20 mouse cellular contexts compared by ENCODE assay signal in the genomic region with DNA sequence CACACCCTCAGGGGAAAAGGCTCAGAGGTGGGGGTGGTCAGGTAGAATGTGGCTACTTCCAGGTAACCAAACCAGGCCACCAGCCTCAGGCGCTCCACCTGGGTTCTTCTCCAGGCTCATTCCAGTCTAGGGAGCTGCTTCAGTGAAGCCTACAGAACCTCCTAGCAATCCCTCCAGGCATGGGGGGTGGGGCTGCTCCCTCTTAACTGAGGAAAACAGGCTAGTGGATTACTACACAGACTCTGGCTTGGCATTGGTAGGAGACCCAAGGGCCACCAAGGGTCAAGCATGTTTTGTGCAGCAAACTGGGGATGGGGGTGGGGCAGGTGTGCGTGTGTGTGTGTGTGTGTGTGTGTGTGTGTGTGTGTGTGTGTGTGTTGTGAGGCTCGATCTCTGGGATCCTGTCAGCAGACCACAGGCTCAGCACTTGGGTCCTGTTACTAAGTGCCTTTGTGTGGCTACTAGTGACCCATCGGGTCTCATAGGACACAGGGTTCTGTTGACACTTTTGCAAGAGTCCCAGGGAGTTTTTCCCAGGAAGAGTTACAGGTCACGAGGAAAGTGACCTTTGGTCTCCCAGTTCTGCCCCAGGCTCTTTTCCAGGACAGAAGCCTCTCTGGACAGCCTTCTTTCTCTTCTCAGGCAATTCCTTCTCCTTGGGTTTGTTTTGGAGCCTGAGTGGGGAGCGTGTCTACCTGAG. TPM values are rescaled to one million over a fixed set of nuclear protein-coding genes. Genes with fewer than 3 reads are reported as not detected.
DNase-seq lines count a peak whose midpoint lies in the region; ATAC-seq and TF ChIP-seq lines count a peak whose summit lies in the region.
"Had no signal": no experiment of that assay in that cellular context is flagged by ENCODE, and none has a peak within 500 bp of the region (broad histone marks: within the 10 kb centered on the region; RNA-seq: fewer than 3 reads in every experiment).

No protein-coding gene starts in this region.

- ATAC-seq in liver, embryonic 14.5 days (ENCODE audit: insufficient read depth) = peak; percentile 37; the same call in 1 of the 2 replicates
- no peak for ATAC-seq in midbrain, embryonic 16.5 days
- ATAC-seq: Patski had no signal

- no peak overlapping the region for H3K4me3 ChIP-seq in liver, embryonic 14.5 days (ENCODE audit: insufficient read depth in 1 of 2, low read depth in 2 of 2, low read length in 2 of 2)
- H3K4me3 ChIP-seq in layer of hippocampus, adult 2 months = no peak overlapping the region
- no peak overlapping the region for H3K4me3 ChIP-seq in midbrain, embryonic 16.5 days (ENCODE audit: low read depth, low read length)
- H3K4me3 ChIP-seq: forebrain, embryonic 12.5 days; heart, embryonic 10.5 days; hindbrain, embryonic 15.5 days had no signal

- DNase-seq in embryo, embryonic 9.5 days (ENCODE audit: extremely low spot score) = peak; percentile 19
- no peak for DNase-seq in embryo, embryonic 10.5 days (ENCODE audit: low spot score)
- peak; percentile 63 for DNase-seq in ZHBTc4 (ENCODE audit: low read depth, low spot score)
- DNase-seq in kidney, adult 9 months = peak; percentile 86
- no peak for DNase-seq in liver, embryonic 14.5 days (ENCODE audit: low read depth in 3 of 3, low spot score in 3 of 3)
- no peak for DNase-seq in layer of hippocampus, adult 2 months (ENCODE audit: low spot score in 2 of 2)
- DNase-seq: B cell, adult 2 months; cerebellum, postnatal 10 days; embryo, embryonic 11 days; gastrocnemius, postnatal 25 days; heart, postnatal 10 days; layer of hippocampus, postnatal 36 days; lung, adult 18-20 months; lung, postnatal 36 days; thymus, adult 2 months had no signal

- TF ChIP-seq EP300 in liver, embryonic 14.5 days (IDR thresholded peaks at IDR 0.05; ENCODE audit: low read depth) = no peak

- no peaks in the 10 kb centered on the region for H3K36me3 ChIP-seq in liver, embryonic 14.5 days (replicated peaks; ENCODE audit: control insufficient read depth, insufficient read depth, low read depth)
- no peaks in the 10 kb centered on the region for H3K36me3 ChIP-seq in midbrain, embryonic 16.5 days (ENCODE audit: control insufficient read depth, insufficient read depth, low read length)
- H3K36me3 ChIP-seq: forebrain, embryonic 12.5 days; heart, embryonic 10.5 days; hindbrain, embryonic 15.5 days had no signal

- H3K4me1 ChIP-seq in liver, embryonic 14.5 days (replicated peaks; ENCODE audit: control insufficient read depth in 2 of 2, insufficient read depth in 2 of 2, low read length in 1 of 2) = no peaks in the 10 kb centered on the region; a peak in 1 of 4 replicates
- peaks cover 7% of the 10 kb centered on the region for H3K4me1 ChIP-seq in midbrain, embryonic 16.5 days (ENCODE audit: control insufficient read depth, insufficient read depth, low read length)

- H3K4me2 ChIP-seq in liver, embryonic 14.5 days (ENCODE audit: low read depth) = no peak overlapping the region
- no peak overlapping the region for H3K4me2 ChIP-seq in midbrain, embryonic 16.5 days (ENCODE audit: low read length)
- H3K4me2 ChIP-seq: forebrain, embryonic 12.5 days; hindbrain, embryonic 15.5 days had no signal

- H3K9me3 ChIP-seq in liver, embryonic 14.5 days (ENCODE audit: control insufficient read depth, low read length) = no peaks in the 10 kb centered on the region
- H3K9me3 ChIP-seq in midbrain, embryonic 16.5 days (replicated peaks; ENCODE audit: control insufficient read depth, low read length, poor library complexity, severe bottlenecking) = no peaks in the 10 kb centered on the region
- H3K9me3 ChIP-seq: forebrain, embryonic 12.5 days; heart, embryonic 10.5 days; hindbrain, embryonic 15.5 days had no signal

- no peak for TF ChIP-seq CTCF in liver, embryonic 14.5 days (IDR thresholded peaks at IDR 0.05; ENCODE audit: low read depth)
- TF ChIP-seq CTCF in layer of hippocampus, adult 2 months (conservative IDR thresholded peaks at IDR 0.05) = no peak

- H3K27ac ChIP-seq in liver, embryonic 14.5 days = no peak overlapping the region
- no peak overlapping the region for H3K27ac ChIP-seq in layer of hippocampus, adult 2 months
- H3K27ac ChIP-seq in midbrain, embryonic 16.5 days (ENCODE audit: low read length) = no peak overlapping the region
- H3K27ac ChIP-seq: forebrain, embryonic 12.5 days; heart, embryonic 10.5 days; hindbrain, embryonic 15.5 days had no signal

- 47% methylated on average over 6 of the region's 6 CpGs for WGBS in liver, embryonic 14.5 days (ENCODE audit: insufficient replicate concordance)
- 85% methylated on average over 6 of the region's 6 CpGs for WGBS in midbrain, embryonic 16.5 days

- peaks cover 16% of the 10 kb centered on the region for H3K27me3 ChIP-seq in liver, embryonic 14.5 days (ENCODE audit: control insufficient read depth, insufficient read depth, low read length)
- H3K27me3 ChIP-seq in midbrain, embryonic 16.5 days (ENCODE audit: control insufficient read depth, insufficient read depth, low read depth, low read length) = no peaks in the 10 kb centered on the region
- H3K27me3 ChIP-seq: forebrain, embryonic 12.5 days; hindbrain, embryonic 15.5 days; Patski had no signal

- no peak overlapping the region for H3K9ac ChIP-seq in liver, embryonic 14.5 days (replicated peaks)
- H3K9ac ChIP-seq in midbrain, embryonic 16.5 days (ENCODE audit: low read depth, low read length) = no peak overlapping the region
- H3K9ac ChIP-seq: forebrain, embryonic 12.5 days; hindbrain, embryonic 15.5 days had no signal

RNA-seq across cellular contexts. Expression of gene Kctd15, which starts 3.0 kb away (rescaled TPM):
- polyA plus RNA-seq in liver, embryonic 14.5 days (2012; rRNA removed) = 1.2 TPM in 2 replicates
- polyA plus RNA-seq in liver, embryonic 14.5 days (2014; fragmentation: Nextera tagmentation; extraction: Ambion mirVana) = 0.14 and 0.37 TPM in 2 replicates
- total RNA-seq in layer of hippocampus, adult 2 months (2021) = 10 to 100 TPM; 11.2 to 11.5 TPM
- polyA plus RNA-seq in midbrain, embryonic 16.5 days (2015; fragmentation: Nextera tagmentation; extraction: Ambion mirVana) = 24.8 and 26.5 TPM in 2 replicates

Comparison
In these comparisons a context has a peak if more than half of its experiments do, and no peak if none do; other contexts are left out.
1. DNase-seq: peak in embryo, embryonic 9.5 days (single experiment), ZHBTc4 (single experiment) and kidney, adult 9 months (single experiment); none in embryo, embryonic 10.5 days (single experiment), liver, embryonic 14.5 days (0 of 3) and layer of hippocampus, adult 2 months (0 of 2).
2. RNA of gene Kctd15, which starts 3.0 kb away (polyA plus RNA-seq): 24.8 to 26.5 TPM in midbrain, embryonic 16.5 days; 0.14 to 1.2 TPM in liver, embryonic 14.5 days; every median in the first group is over 10 times any median in the second.